Mouse (Mus musculus) lung, adult 2 months (tissue): ENCODE results near the gene Celf3. TPM values are rescaled to one million over a fixed set of nuclear protein-coding genes. Genes with fewer than 3 reads are reported as not detected.

Experiments used
- DNase-seq: peaks from one replicate; pipeline ENCODE4 v3.0.0; 2022
- H3K4me1 ChIP-seq: fragments of 200-500 bp; 2 replicates; pipeline ENCODE4 v1.6.1; 2011; ENCODE audit warnings: low read length; ENCODE audit not compliant: control insufficient read depth, insufficient read depth
- H3K4me3 ChIP-seq: fragments of 200-500 bp; replicated peaks from 2 replicates; pipeline ENCODE3; 2011; ENCODE audit warnings: low read depth, mild to moderate bottlenecking, control low read depth, low read length; ENCODE audit errors: extremely low read depth
- CTCF ChIP-seq: fragments of 200-500 bp; IDR thresholded peaks from 2 replicates; pipeline ENCODE4 v1.5.1; 2011; ENCODE audit warnings: mild to moderate bottlenecking, low read length, control low read depth; ENCODE audit not compliant: insufficient read depth
- POLR2A ChIP-seq: fragments of 200-500 bp; IDR thresholded peaks from 2 replicates; pipeline ENCODE4 v1.6.1; 2011; ENCODE audit warnings: low read depth, mild to moderate bottlenecking, control low read depth, low read length, borderline replicate concordance; ENCODE audit errors: extremely low read depth
- WGBS: fragments of 180-500 bp; shearing (Covaris S2); methylation state at CpG from one replicate; pipeline ENCODE4 v1.1.7; 2018; 5-methylcytosine and 5-hydroxymethylcytosine counted together
- polyA plus RNA-seq: library from polyadenylated mRNA; depleted of rRNA; stranded (reverse); fragments of >200 nt; gene quantifications from 2 replicates; pipeline ENCODE4 v1.2.3, GENCODE M21; 2012

The Celf3 gene
- polyA plus RNA-seq, 1 experiment = 1.2 TPM

- TF ChIP-seq CTCF = no peak
- no peak for TF ChIP-seq POLR2A
- Histone ChIP-seq H3K4me1 (no peaks in the 10 kb centered on the region), H3K4me3 (no peak overlapping the region)
- 15% methylated on average over 11 of the region's 11 CpGs for WGBS
- no peak for DNase-seq
Measured at GRCm38 (mm10) chr3:94479564-94479963, 1.5 kb downstream of the Celf3 start.

- WGBS = 19% methylated on average over 16 of the region's 16 CpGs
- DNase-seq = no peak
- H3K4me3 ChIP-seq = no peak within 1 kb of the TSS
- TF ChIP-seq POLR2A (no peak), CTCF (no peak)
- no peaks in the 10 kb centered on the region for H3K4me1 ChIP-seq
Measured at GRCm38 (mm10) chr3:94480291-94480884, 2.3 kb downstream of the Celf3 start, which contains the start of gene Riiad1. TSS of gene Riiad1 (minus strand) at chr3:94480341.

- WGBS = 67% methylated on average over 4 of the region's 4 CpGs
- Histone ChIP-seq H3K4me3 (no peak overlapping the region), H3K4me1 (no peaks in the 10 kb centered on the region)
- TF ChIP-seq POLR2A (no peak), CTCF (no peak)
- no peak for DNase-seq
Measured at GRCm38 (mm10) chr3:94481429-94481828, 3.3 kb downstream of the Celf3 start.

- TF ChIP-seq POLR2A (no peak), CTCF (no peak)
- DNase-seq = peak; percentile 20
- WGBS = 69% methylated on average over 17 of the region's 17 CpGs
- Histone ChIP-seq H3K4me1 (no peaks in the 10 kb centered on the region), H3K4me3 (no peak overlapping the region)
Measured at GRCm38 (mm10) chr3:94482764-94483385, 4.8 kb downstream of the Celf3 start.

- no peak overlapping the region for H3K4me3 ChIP-seq
- 41% methylated on average over 20 of the region's 20 CpGs for WGBS
Measured at GRCm38 (mm10) chr3:94483790-94484439, 5.8 kb downstream of the Celf3 start.

GRCm38 (mm10) chr3:94485922-94486321, 7.8 kb downstream of the Celf3 start:
- Histone ChIP-seq H3K4me3 (no peak overlapping the region), H3K4me1 (no peaks in the 10 kb centered on the region)
- 72% methylated on average over 7 of the region's 7 CpGs for WGBS
- no peak for DNase-seq
- no peak for TF ChIP-seq POLR2A
- TF ChIP-seq CTCF = no peak

More at GRCm38 (mm10) chr3:94483790-94484439, 5.8 kb downstream of the Celf3 start:
- DNase-seq = no peak
- TF ChIP-seq CTCF (no peak), POLR2A (no peak)
- H3K4me1 ChIP-seq = no peaks in the 10 kb centered on the region

- no peak for TF ChIP-seq CTCF
- no peak for TF ChIP-seq POLR2A
- 62% methylated on average over 6 of the region's 6 CpGs for WGBS
- Histone ChIP-seq H3K4me3 (no peak overlapping the region), H3K4me1 (no peaks in the 10 kb centered on the region)
- no peak for DNase-seq
Measured at GRCm38 (mm10) chr3:94487581-94487980, 9.5 kb downstream of the Celf3 start.

- Histone ChIP-seq H3K4me3 (no peak overlapping the region), H3K4me1 (no peaks in the 10 kb centered on the region)
- TF ChIP-seq CTCF (no peak), POLR2A (no peak)
- 80% methylated on average over 4 of the region's 4 CpGs for WGBS
- DNase-seq = no peak
Measured at GRCm38 (mm10) chr3:94497162-94497561, 19.1 kb downstream of the Celf3 start.

- no peak overlapping the region for H3K4me3 ChIP-seq
- WGBS = 86% methylated on average over 3 of the region's 3 CpGs
- H3K4me1 ChIP-seq = no peaks in the 10 kb centered on the region
- peak; percentile 20 for DNase-seq
- TF ChIP-seq POLR2A (no peak), CTCF (peak; percentile 45)
Measured at GRCm38 (mm10) chr3:94502243-94502642, 24.1 kb downstream of the Celf3 start.
